Mouse (Mus musculus): Measurements from ENCODE around the gene Kcnmb2. TPM values are rescaled to one million over a fixed set of nuclear protein-coding genes. Genes with fewer than 3 reads are reported as not detected.

Gene Kcnmb2
- polyA plus RNA-seq, 1 experiment: not detected

- Histone ChIP-seq H3K4me3 (no peak overlapping the region), H3K79me2 (ENCODE audit: control insufficient read depth, insufficient read depth) (no peaks in the 10 kb centered on the region), H3ac (ENCODE audit: control insufficient read depth, insufficient read length) (no peak overlapping the region), H3K27me3 (ENCODE audit: control insufficient read depth, insufficient read depth, insufficient read length) (no peaks in the 10 kb centered on the region), H3K4me2 (ENCODE audit: low read depth) (no peak overlapping the region), H3K36me3 (ENCODE audit: control insufficient read depth, insufficient read depth) (no peaks in the 10 kb centered on the region)
- TF ChIP-seq MYOD1 (IDR thresholded peaks at IDR 0.05; ENCODE audit: control insufficient read depth in 1 of 3, insufficient read length in 2 of 3, low read depth in 2 of 3): no peak
- no peak for TF ChIP-seq SRF (IDR thresholded peaks at IDR 0.05; ENCODE audit: control insufficient read depth, insufficient read length, low read depth)
- no peak for TF ChIP-seq MYOG (IDR thresholded peaks at IDR 0.05; ENCODE audit: control insufficient read depth in 1 of 3, insufficient read depth in 1 of 3, insufficient read length in 2 of 3, low read depth in 2 of 3)
Observed at GRCm38 (mm10) chr3:32073881-32074280, 171.6 kb downstream of the Kcnmb2 start.

DNA sequence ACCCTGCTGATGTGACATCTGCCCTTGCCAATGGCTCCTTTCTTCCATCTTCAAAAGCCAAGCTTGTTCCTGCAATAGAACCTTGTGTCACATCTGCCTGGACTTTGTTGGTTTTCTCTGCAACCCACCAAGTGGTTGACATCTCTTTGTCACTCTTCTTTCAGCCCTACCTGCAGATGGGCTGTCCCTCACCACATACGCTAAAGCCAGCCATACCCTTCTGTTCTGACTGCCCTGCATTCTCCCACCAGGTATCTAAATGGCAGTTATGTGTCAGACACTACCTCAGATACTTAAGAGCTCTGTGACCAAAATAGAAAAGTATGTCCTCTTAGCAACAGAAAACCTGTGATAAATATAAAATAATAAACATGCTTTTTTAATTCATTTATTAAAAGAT is 186.5 kb downstream of the Kcnmb2 start:
- Histone ChIP-seq H3K4me2 (ENCODE audit: low read depth) (no peak overlapping the region), H3K4me3 (no peak overlapping the region), H3ac (ENCODE audit: control insufficient read depth, insufficient read length) (no peak overlapping the region), H3K27me3 (ENCODE audit: control insufficient read depth, insufficient read depth, insufficient read length) (no peaks in the 10 kb centered on the region), H3K79me2 (ENCODE audit: control insufficient read depth, insufficient read depth) (no peaks in the 10 kb centered on the region), H3K36me3 (ENCODE audit: control insufficient read depth, insufficient read depth) (no peaks in the 10 kb centered on the region)
- no peak for TF ChIP-seq E2F4 (IDR thresholded peaks at IDR 0.05; ENCODE audit: insufficient read depth)
- no peak for TF ChIP-seq SRF (IDR thresholded peaks at IDR 0.05; ENCODE audit: control insufficient read depth, insufficient read length, low read depth)
- TF ChIP-seq TCF12 (IDR thresholded peaks at IDR 0.05; ENCODE audit: insufficient read depth, poor library complexity, severe bottlenecking): no peak
- no peak for TF ChIP-seq POLR2A (IDR thresholded peaks at IDR 0.05; ENCODE audit: insufficient read length, low read depth)
- TF ChIP-seq USF1 (IDR thresholded peaks at IDR 0.05; ENCODE audit: low read depth): no peak
- TF ChIP-seq CEBPB (IDR thresholded peaks at IDR 0.05; ENCODE audit: insufficient read depth, poor library complexity, severe bottlenecking): no peak
- TF ChIP-seq POLR2AphosphoS2 (IDR thresholded peaks at IDR 0.05; ENCODE audit: insufficient read length, low read depth): no peak
- TF ChIP-seq MYOD1 (IDR thresholded peaks at IDR 0.05; ENCODE audit: control insufficient read depth in 1 of 3, insufficient read length in 2 of 3, low read depth in 2 of 3): no peak
- TF ChIP-seq REST (IDR thresholded peaks at IDR 0.05; ENCODE audit: insufficient read depth, insufficient read length): no peak
- no peak for TF ChIP-seq MYOG (IDR thresholded peaks at IDR 0.05; ENCODE audit: control insufficient read depth in 1 of 3, insufficient read depth in 1 of 3, insufficient read length in 2 of 3, low read depth in 2 of 3)
- no peak for TF ChIP-seq MAX (IDR thresholded peaks at IDR 0.05; ENCODE audit: low read depth)
- no peak for TF ChIP-seq TCF3 (IDR thresholded peaks at IDR 0.05; ENCODE audit: insufficient read length, low read depth)

DNA sequence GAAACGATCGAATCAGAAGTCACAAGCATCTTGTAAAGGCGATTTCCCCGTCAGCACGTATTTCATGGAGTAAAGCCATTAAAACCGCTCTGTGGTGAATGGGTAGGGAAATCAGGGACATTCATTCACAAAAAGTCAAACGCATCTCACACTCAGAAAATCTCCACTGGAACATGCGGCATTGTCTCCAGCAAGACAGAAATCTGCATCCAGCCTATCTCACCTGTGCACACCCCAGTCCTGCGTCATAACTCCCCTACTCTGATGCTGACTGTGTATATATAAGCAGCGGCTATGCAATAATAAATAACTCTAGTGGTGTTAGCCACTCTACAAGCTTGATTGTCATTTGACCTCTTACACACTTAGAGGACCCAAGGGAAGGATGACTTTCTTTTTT is 199.1 kb downstream of the Kcnmb2 start:
- no peak for TF ChIP-seq TCF3 (IDR thresholded peaks at IDR 0.05; ENCODE audit: insufficient read length, low read depth)
- no peak for TF ChIP-seq E2F4 (IDR thresholded peaks at IDR 0.05; ENCODE audit: insufficient read depth)
- TF ChIP-seq REST (IDR thresholded peaks at IDR 0.05; ENCODE audit: insufficient read depth, insufficient read length): no peak
- TF ChIP-seq SRF (IDR thresholded peaks at IDR 0.05; ENCODE audit: control insufficient read depth, insufficient read length, low read depth): no peak
- no peak for TF ChIP-seq MAX (IDR thresholded peaks at IDR 0.05; ENCODE audit: low read depth)
- TF ChIP-seq MYOG (IDR thresholded peaks at IDR 0.05; ENCODE audit: control insufficient read depth in 1 of 3, insufficient read depth in 1 of 3, insufficient read length in 2 of 3, low read depth in 2 of 3): no peak
- TF ChIP-seq CEBPB (IDR thresholded peaks at IDR 0.05; ENCODE audit: insufficient read depth, poor library complexity, severe bottlenecking): no peak
- no peak for TF ChIP-seq USF1 (IDR thresholded peaks at IDR 0.05; ENCODE audit: low read depth)
- no peak for TF ChIP-seq POLR2A (IDR thresholded peaks at IDR 0.05; ENCODE audit: insufficient read length, low read depth)
- no peak for TF ChIP-seq MYOD1 (IDR thresholded peaks at IDR 0.05; ENCODE audit: control insufficient read depth in 1 of 3, insufficient read length in 2 of 3, low read depth in 2 of 3)
- TF ChIP-seq TCF12 (IDR thresholded peaks at IDR 0.05; ENCODE audit: insufficient read depth, poor library complexity, severe bottlenecking): no peak
- TF ChIP-seq POLR2AphosphoS2 (IDR thresholded peaks at IDR 0.05; ENCODE audit: insufficient read length, low read depth): no peak

GRCm38 (mm10) chr3:32119851-32120250 is 217.5 kb downstream of the Kcnmb2 start:
- H3K4me2 ChIP-seq (ENCODE audit: low read depth): no peak overlapping the region
- no peaks in the 10 kb centered on the region for H3K36me3 ChIP-seq (ENCODE audit: control insufficient read depth, insufficient read depth)
- H3K4me3 ChIP-seq: no peak overlapping the region
- H3K27me3 ChIP-seq (ENCODE audit: control insufficient read depth, insufficient read depth, insufficient read length): no peaks in the 10 kb centered on the region
- TF ChIP-seq POLR2AphosphoS2 (IDR thresholded peaks at IDR 0.05; ENCODE audit: insufficient read length, low read depth): no peak
- TF ChIP-seq TCF12 (IDR thresholded peaks at IDR 0.05; ENCODE audit: insufficient read depth, poor library complexity, severe bottlenecking): no peak
- TF ChIP-seq MAX (IDR thresholded peaks at IDR 0.05; ENCODE audit: low read depth): no peak
- TF ChIP-seq CEBPB (IDR thresholded peaks at IDR 0.05; ENCODE audit: insufficient read depth, poor library complexity, severe bottlenecking): no peak
- TF ChIP-seq USF1 (IDR thresholded peaks at IDR 0.05; ENCODE audit: low read depth): no peak
- no peaks in the 10 kb centered on the region for H3K79me2 ChIP-seq (ENCODE audit: control insufficient read depth, insufficient read depth)
- no peak overlapping the region for H3ac ChIP-seq (ENCODE audit: control insufficient read depth, insufficient read length)

More for the DNA sequence above, 199.1 kb downstream of the Kcnmb2 start:
- Histone ChIP-seq H3ac (ENCODE audit: control insufficient read depth, insufficient read length) (no peak overlapping the region), H3K79me2 (ENCODE audit: control insufficient read depth, insufficient read depth) (no peaks in the 10 kb centered on the region), H3K36me3 (ENCODE audit: control insufficient read depth, insufficient read depth) (no peaks in the 10 kb centered on the region), H3K4me2 (ENCODE audit: low read depth) (no peak overlapping the region), H3K4me3 (no peak overlapping the region), H3K27me3 (ENCODE audit: control insufficient read depth, insufficient read depth, insufficient read length) (no peaks in the 10 kb centered on the region)

DNA sequence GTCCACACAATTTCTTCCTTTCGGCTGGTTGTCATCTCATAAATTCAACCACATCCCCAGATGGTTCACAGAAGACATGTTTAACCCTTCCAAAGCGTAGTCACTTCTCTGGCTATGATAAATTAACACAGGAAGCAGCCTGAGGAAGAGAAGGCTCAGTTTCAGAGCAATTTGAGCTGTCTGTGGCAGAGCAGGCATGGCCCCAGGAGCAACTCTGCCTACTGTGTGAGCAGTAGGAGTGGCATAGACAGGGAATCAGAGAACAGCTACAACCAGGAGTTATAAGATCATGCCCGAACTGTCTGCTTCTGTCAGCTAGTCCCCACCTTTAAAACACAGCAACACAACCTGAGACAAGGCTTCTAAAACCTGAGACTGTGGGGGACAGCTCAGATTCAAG is 219.4 kb downstream of the Kcnmb2 start:
- no peak overlapping the region for H3ac ChIP-seq (ENCODE audit: control insufficient read depth, insufficient read length)
- H3K36me3 ChIP-seq (ENCODE audit: control insufficient read depth, insufficient read depth): no peaks in the 10 kb centered on the region
- TF ChIP-seq USF1 (IDR thresholded peaks at IDR 0.05; ENCODE audit: low read depth): no peak
- no peak for TF ChIP-seq MAX (IDR thresholded peaks at IDR 0.05; ENCODE audit: low read depth)
- no peak for TF ChIP-seq SRF (IDR thresholded peaks at IDR 0.05; ENCODE audit: control insufficient read depth, insufficient read length, low read depth)
- no peak for TF ChIP-seq TCF12 (IDR thresholded peaks at IDR 0.05; ENCODE audit: insufficient read depth, poor library complexity, severe bottlenecking)
- no peak for TF ChIP-seq MYOG (IDR thresholded peaks at IDR 0.05; ENCODE audit: control insufficient read depth in 1 of 3, insufficient read depth in 1 of 3, insufficient read length in 2 of 3, low read depth in 2 of 3)
- TF ChIP-seq POLR2AphosphoS2 (IDR thresholded peaks at IDR 0.05; ENCODE audit: insufficient read length, low read depth): no peak
- TF ChIP-seq E2F4 (IDR thresholded peaks at IDR 0.05; ENCODE audit: insufficient read depth): no peak
- no peak for TF ChIP-seq TCF3 (IDR thresholded peaks at IDR 0.05; ENCODE audit: insufficient read length, low read depth)
- no peak for TF ChIP-seq CEBPB (IDR thresholded peaks at IDR 0.05; ENCODE audit: insufficient read depth, poor library complexity, severe bottlenecking)
- no peak for TF ChIP-seq REST (IDR thresholded peaks at IDR 0.05; ENCODE audit: insufficient read depth, insufficient read length)
- no peak for TF ChIP-seq MYOD1 (IDR thresholded peaks at IDR 0.05; ENCODE audit: control insufficient read depth in 1 of 3, insufficient read length in 2 of 3, low read depth in 2 of 3)
- no peak for TF ChIP-seq POLR2A (IDR thresholded peaks at IDR 0.05; ENCODE audit: insufficient read length, low read depth)
- H3K4me3 ChIP-seq: no peak overlapping the region
- H3K27me3 ChIP-seq (ENCODE audit: control insufficient read depth, insufficient read depth, insufficient read length): no peaks in the 10 kb centered on the region
- H3K4me2 ChIP-seq (ENCODE audit: low read depth): no peak overlapping the region
- H3K79me2 ChIP-seq (ENCODE audit: control insufficient read depth, insufficient read depth): no peaks in the 10 kb centered on the region
